Mouse (Mus musculus) liver, postnatal 0 days (tissue): Measurements from ENCODE around the gene Hmgcs1. TPM values are rescaled to one million over a fixed set of nuclear protein-coding genes. Genes with fewer than 3 reads are reported as not detected.

ENCODE experiments used
- ATAC-seq: fragments of 200-750 bp; cut with Nextera tagmentation; 2 replicates; pipeline ENCODE4 v1.8.0; 2017; ENCODE audit warnings: mild to moderate bottlenecking, moderate library complexity
- DNase-seq: peaks from one replicate; pipeline ENCODE4 v3.0.0-alpha.2; 2016
- H3K27ac ChIP-seq: fragments of 300-500 bp; sonication (generic); 2 replicates; pipeline ENCODE4 v1.5.1; 2014; ENCODE audit warnings: antibody characterized with exemption, moderate library complexity, mild to moderate bottlenecking, low read depth
- H3K27me3 ChIP-seq: fragments of 300-500 bp; sonication (generic); 2 replicates; pipeline ENCODE4 v1.6.1; 2014; ENCODE audit warnings: low read length, control low read depth, mixed read lengths; ENCODE audit not compliant: insufficient read depth
- H3K36me3 ChIP-seq: fragments of 300-500 bp; sonication (generic); replicated peaks from 2 replicates; pipeline ENCODE4 v1.6.1; 2014; ENCODE audit warnings: mild to moderate bottlenecking, control low read depth, low read length, moderate library complexity, mixed read lengths; ENCODE audit not compliant: insufficient read depth
- H3K4me1 ChIP-seq: fragments of 300-500 bp; sonication (generic); 2 replicates; pipeline ENCODE4 v1.6.1; 2014; ENCODE audit warnings: antibody characterized with exemption, mild to moderate bottlenecking, control low read depth; ENCODE audit not compliant: insufficient read depth
- H3K4me2 ChIP-seq: fragments of 300-500 bp; sonication (generic); 2 replicates; pipeline ENCODE4 v1.6.1; 2014; ENCODE audit warnings: low read depth, mild to moderate bottlenecking, low read length, moderate library complexity, mixed read lengths
- H3K4me3 ChIP-seq: fragments of 300-500 bp; sonication (generic); 2 replicates; pipeline ENCODE4 v1.5.1; 2014; ENCODE audit warnings: low read depth, low read length
- H3K9ac ChIP-seq: fragments of 300-500 bp; sonication (generic); replicated peaks from 2 replicates; pipeline ENCODE4 v1.6.1; 2014; ENCODE audit warnings: mild to moderate bottlenecking, moderate library complexity
- H3K9me3 ChIP-seq: fragments of 300-500 bp; sonication (generic); 2 replicates; pipeline ENCODE4 v1.6.1; 2016; ENCODE audit warnings: mild to moderate bottlenecking, control low read depth, low read length, mixed read lengths
- CTCF ChIP-seq: sonication (generic); IDR thresholded peaks from 2 replicates; pipeline ENCODE4 v1.5.1; 2016; ENCODE audit warnings: antibody characterized with exemption, low read depth
- EP300 ChIP-seq: IDR thresholded peaks from 2 replicates; pipeline ENCODE4 v1.6.1; 2016; ENCODE audit warnings: antibody characterized with exemption, low read depth, mild to moderate bottlenecking
- WGBS: fragments of 180-500 bp; shearing (Covaris S2); extraction: QIAGEN DNeasy Blood & Tissue Kit; methylation state at CpG from one replicate; pipeline ENCODE4 v1.1.7; 2014; ENCODE audit not compliant: insufficient replicate concordance; 5-methylcytosine and 5-hydroxymethylcytosine counted together
- polyA plus RNA-seq: library from polyadenylated mRNA; unstranded; fragments of >200 nt; fragmentation: Nextera tagmentation; extraction: Ambion mirVana; gene quantifications from 2 replicates; pipeline ENCODE4 v1.2.1, GENCODE M21; 2015

Gene Hmgcs1
- polyA plus RNA-seq: 81.2 and 94.7 TPM in 2 replicates

DNA sequence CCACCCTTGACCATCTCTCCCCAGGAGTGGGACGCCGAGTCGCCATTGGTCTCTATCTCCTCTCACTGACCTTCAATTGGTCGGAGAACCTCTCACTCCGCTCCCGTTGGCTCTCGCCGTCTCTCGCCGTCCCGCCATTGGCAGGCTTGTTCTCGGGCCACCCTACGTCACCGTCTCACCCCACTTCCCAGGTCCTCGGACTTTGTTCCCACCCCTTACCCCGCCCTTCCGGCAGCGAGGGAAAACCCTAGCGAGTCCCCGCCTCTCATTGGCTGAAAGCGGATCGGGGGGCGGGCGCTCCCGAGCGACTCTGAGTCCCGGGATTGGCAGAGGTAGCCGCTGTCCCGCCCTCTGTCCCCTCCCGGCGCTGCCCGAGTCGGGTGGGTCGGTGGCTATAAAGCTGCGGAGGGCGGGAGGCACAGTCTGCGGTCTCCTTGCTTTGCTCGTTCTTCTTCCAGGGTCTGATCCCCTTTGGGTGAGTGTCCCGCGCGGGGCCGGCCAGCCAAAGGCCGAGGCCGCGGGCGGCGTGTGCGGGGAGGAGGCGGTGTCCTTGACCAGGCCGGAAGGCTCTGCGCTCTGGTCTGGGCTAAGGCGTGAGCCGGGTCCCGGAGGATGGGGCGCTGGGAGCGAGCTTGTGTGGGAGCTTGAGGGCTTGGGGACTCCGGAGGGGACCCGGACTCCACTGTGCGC lies at the start of gene Hmgcs1:
TSS of gene Hmgcs1 (plus strand) at position 341 of the 690 bp plus-strand sequence.
- WGBS: under 1% methylated on average over 59 of the region's 59 CpGs
- TF ChIP-seq CTCF (no peak), EP300 (peak; percentile 90)
- Histone ChIP-seq H3K4me3 (peak within 1 kb of the TSS; percentile 87), H3K4me2 (peak within 1 kb of the TSS; percentile 96), H3K4me1 (peaks cover 10% of the 10 kb centered on the region), H3K27me3 (no peaks in the 10 kb centered on the region), H3K27ac (peak within 1 kb of the TSS; percentile 82), H3K9me3 (no peaks in the 10 kb centered on the region), H3K36me3 (no peaks in the 10 kb centered on the region), H3K9ac (peak within 1 kb of the TSS; percentile 93)
- peak; percentile 98 for ATAC-seq
- DNase-seq: peak; percentile 100

DNA sequence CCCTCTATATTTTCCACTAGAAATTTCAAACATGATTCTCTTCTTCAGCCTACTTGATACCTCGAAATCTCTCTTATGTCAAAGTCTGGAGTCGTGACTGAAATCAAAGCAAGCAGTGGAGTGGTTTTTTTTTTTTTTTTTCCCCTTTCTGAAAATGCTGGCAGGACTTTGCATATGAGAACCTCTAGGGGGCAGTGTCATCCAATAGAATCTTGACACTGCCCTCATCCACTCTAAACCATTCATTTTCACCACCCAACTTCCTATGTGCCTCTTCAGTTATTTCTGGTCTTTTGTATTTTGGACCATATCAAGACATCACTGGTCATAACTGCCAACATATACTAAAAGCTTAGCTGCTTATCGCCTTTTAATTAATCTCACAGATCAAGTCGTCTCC lies 49.7 kb upstream of the Hmgcs1 start:
- ATAC-seq (no peak), DNase-seq (no peak)
- no peak overlapping the region for H3K4me2 ChIP-seq
- H3K4me3 ChIP-seq: no peak overlapping the region
- no peaks in the 10 kb centered on the region for H3K27me3 ChIP-seq
- no peaks in the 10 kb centered on the region for H3K4me1 ChIP-seq
- no peaks in the 10 kb centered on the region for H3K36me3 ChIP-seq
- no peak overlapping the region for H3K9ac ChIP-seq
- 31% methylated on average over 4 of the region's 4 CpGs for WGBS
- H3K9me3 ChIP-seq: no peaks in the 10 kb centered on the region
- no peak overlapping the region for H3K27ac ChIP-seq
- peak; percentile 70 for TF ChIP-seq CTCF
- TF ChIP-seq EP300: no peak

DNA sequence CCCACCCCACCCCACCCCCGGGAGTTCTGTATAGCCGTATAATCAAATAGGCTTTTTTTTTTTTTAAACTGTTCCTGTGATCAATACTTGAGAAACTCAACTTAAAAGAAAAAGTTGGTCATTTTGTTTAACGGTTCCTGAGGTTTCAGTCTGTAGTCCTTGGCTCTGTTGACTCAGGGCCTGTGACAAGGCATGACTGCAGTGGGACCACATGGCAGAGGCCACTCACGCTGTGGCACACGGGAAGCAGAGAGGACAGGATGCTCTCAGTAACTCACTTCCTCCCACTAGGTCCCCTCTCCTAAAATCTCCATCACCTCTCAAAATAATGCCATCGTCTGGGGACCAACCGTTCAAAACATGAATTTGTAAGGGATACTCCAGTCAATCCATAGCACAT lies 49.0 kb upstream of the Hmgcs1 start:
- 54% methylated on average over 7 of the region's 7 CpGs for WGBS
- H3K9me3 ChIP-seq: no peaks in the 10 kb centered on the region
- H3K27ac ChIP-seq: no peak overlapping the region
- no peaks in the 10 kb centered on the region for H3K36me3 ChIP-seq
- no peaks in the 10 kb centered on the region for H3K27me3 ChIP-seq
- no peak overlapping the region for H3K4me2 ChIP-seq
- H3K4me1 ChIP-seq: no peaks in the 10 kb centered on the region
- no peak for TF ChIP-seq EP300
- TF ChIP-seq CTCF: no peak
- DNase-seq (no peak), ATAC-seq (no peak)
- no peak overlapping the region for H3K4me3 ChIP-seq
- H3K9ac ChIP-seq: no peak overlapping the region

DNA sequence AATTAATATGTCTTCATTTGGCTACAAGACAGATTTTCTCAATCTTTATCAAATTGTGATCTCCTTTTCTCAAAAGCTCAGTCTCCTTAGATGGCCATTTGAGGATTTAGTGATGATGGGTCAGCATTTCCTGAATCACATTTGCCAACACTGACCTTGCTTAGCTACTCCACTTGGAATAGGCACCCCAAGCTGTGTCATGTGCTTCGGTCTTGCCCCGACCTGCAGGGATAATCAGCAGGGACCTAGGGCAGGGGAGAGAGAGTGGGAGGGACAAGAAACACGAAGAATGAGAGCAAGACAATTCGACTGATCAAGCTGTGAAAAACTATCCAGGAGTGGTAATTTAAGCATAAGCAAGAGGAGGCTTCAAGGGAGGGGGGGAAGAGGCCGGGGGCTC lies 45.4 kb upstream of the Hmgcs1 start:
- Histone ChIP-seq H3K9me3 (no peaks in the 10 kb centered on the region), H3K4me1 (no peaks in the 10 kb centered on the region), H3K9ac (no peak overlapping the region), H3K27me3 (no peaks in the 10 kb centered on the region), H3K27ac (no peak overlapping the region), H3K36me3 (no peaks in the 10 kb centered on the region), H3K4me2 (no peak overlapping the region), H3K4me3 (no peak overlapping the region)
- ATAC-seq: no peak
- TF ChIP-seq CTCF (no peak), EP300 (no peak)
- DNase-seq: no peak
- WGBS: 59% methylated on average over 5 of the region's 5 CpGs

DNA sequence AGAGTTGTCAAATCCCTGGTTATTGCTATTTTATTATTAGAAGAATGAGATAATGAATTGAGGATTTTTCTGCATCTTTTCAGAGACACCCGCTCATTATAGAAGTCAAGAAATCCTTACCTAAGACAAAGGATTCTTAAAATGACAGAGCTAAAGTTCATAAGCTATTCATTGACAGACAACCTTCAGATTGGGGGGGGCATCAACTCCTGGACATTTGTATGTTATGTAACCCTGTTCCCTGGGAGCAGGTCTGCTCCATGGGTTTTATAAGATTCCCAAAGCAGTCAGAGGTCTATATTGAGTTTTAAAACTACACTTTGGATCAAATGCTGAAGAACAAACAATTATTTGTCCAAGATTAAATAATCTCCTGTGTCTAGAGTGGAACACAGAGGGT lies 43.7 kb upstream of the Hmgcs1 start:
- Histone ChIP-seq H3K9ac (no peak overlapping the region), H3K36me3 (no peaks in the 10 kb centered on the region), H3K4me1 (no peaks in the 10 kb centered on the region), H3K9me3 (no peaks in the 10 kb centered on the region), H3K4me2 (no peak overlapping the region), H3K27me3 (no peaks in the 10 kb centered on the region), H3K4me3 (no peak overlapping the region), H3K27ac (no peak overlapping the region)
- no peak for ATAC-seq
- WGBS: 74% methylated on average over 1 of the region's 1 CpGs
- no peak for DNase-seq
- TF ChIP-seq EP300 (no peak), CTCF (no peak)

DNA sequence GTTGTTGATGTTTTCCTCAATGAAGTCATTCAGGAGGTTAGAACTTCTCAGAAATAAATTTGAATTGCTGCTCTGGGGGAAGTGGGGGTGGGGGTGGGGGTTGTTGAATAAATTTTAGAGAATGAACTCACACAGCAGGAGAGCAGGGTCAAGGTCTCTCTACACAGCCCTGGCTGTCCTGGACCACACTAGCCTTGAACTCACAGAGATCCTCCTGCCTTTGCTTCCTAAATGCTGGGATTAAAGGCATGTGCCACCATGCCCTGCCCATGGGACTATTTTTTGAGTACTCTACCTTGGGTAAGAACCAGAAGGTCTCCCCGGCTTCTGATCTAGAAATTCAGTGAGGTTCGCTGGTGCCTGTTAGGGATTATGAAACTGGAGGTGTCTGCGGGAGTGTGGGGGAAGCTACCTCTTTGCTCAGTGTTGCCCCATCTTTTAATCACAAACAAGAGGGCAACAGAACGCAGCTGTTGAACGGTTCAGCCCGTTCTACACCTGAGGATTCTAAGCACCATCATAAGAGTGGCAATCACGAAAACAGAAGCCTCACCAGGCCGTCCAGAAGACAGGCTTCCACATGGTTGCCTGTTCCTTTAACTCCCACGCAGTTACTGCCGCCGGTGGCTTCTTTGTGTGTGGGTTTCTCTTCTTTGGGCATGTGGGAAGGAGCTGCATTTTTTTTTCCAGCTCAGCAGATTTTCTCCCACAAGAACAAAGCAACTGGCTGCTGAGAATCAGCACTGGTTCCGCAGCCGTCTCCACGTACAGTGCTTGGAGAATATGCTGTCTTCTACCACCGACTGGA lies 41.1 kb upstream of the Hmgcs1 start:
- WGBS: 55% methylated on average over 15 of the region's 15 CpGs

More for the DNA sequence above, 41.1 kb upstream of the Hmgcs1 start:
- Histone ChIP-seq H3K27ac (no peak overlapping the region), H3K9me3 (no peaks in the 10 kb centered on the region), H3K36me3 (no peaks in the 10 kb centered on the region), H3K27me3 (no peaks in the 10 kb centered on the region), H3K4me3 (no peak overlapping the region), H3K9ac (no peak overlapping the region), H3K4me1 (no peaks in the 10 kb centered on the region), H3K4me2 (no peak overlapping the region)
- DNase-seq (no peak), ATAC-seq (peak; percentile 50)
- TF ChIP-seq EP300: no peak
- TF ChIP-seq CTCF: no peak
